Mouse (Mus musculus): Measurements from ENCODE around the gene Insig1.

The Insig1 gene

GRCm38 (mm10) chr5:28066311-28066710, 4.9 kb upstream of the Insig1 start:
- DNase-seq = no peak

GRCm38 (mm10) chr5:28070149-28070827, 875 bp upstream of the Insig1 start:
- DNase-seq = peak; percentile 8

GRCm38 (mm10) chr5:28071456-28072223, 477 bp downstream of the Insig1 start:
- peak; percentile 85 for DNase-seq

- DNase-seq = no peak
Measured at GRCm38 (mm10) chr5:28079431-28079830, 8.3 kb downstream of the Insig1 start.

- no peak for DNase-seq
Measured at GRCm38 (mm10) chr5:28081127-28081526, 10.0 kb downstream of the Insig1 start.

GRCm38 (mm10) chr5:28081822-28082221, 10.7 kb downstream of the Insig1 start:
- DNase-seq = no peak

GRCm38 (mm10) chr5:28082312-28082711, 11.1 kb downstream of the Insig1 start:
- no peak for DNase-seq

- DNase-seq = no peak
Measured at GRCm38 (mm10) chr5:28082796-28083195, 11.6 kb downstream of the Insig1 start.

GRCm38 (mm10) chr5:28084743-28085142, 13.6 kb downstream of the Insig1 start:
- DNase-seq = no peak

GRCm38 (mm10) chr5:28090547-28090946, 19.4 kb downstream of the Insig1 start:
- DNase-seq = no peak

GRCm38 (mm10) chr5:28092327-28092726, 21.2 kb downstream of the Insig1 start:
- no peak for DNase-seq

- peak; percentile 36 for DNase-seq
Measured at GRCm38 (mm10) chr5:28093874-28094273, 22.7 kb downstream of the Insig1 start.

- DNase-seq = no peak
Measured at GRCm38 (mm10) chr5:28094393-28094792, 23.2 kb downstream of the Insig1 start.

- DNase-seq = no peak
Measured at GRCm38 (mm10) chr5:28094846-28095245, 23.7 kb downstream of the Insig1 start.

- DNase-seq = no peak
Measured at GRCm38 (mm10) chr5:28095671-28096070, 24.5 kb downstream of the Insig1 start.

- DNase-seq = no peak
Measured at GRCm38 (mm10) chr5:28106966-28107365, 35.8 kb downstream of the Insig1 start.

- DNase-seq = no peak
Measured at GRCm38 (mm10) chr5:28107974-28108373, 36.8 kb downstream of the Insig1 start.

GRCm38 (mm10) chr5:28110881-28111280, 39.7 kb downstream of the Insig1 start:
- DNase-seq = no peak

GRCm38 (mm10) chr5:28117251-28117880, 46.2 kb downstream of the Insig1 start:
- no peak for DNase-seq

- DNase-seq = no peak
Measured at GRCm38 (mm10) chr5:28117882-28118530, 46.8 kb downstream of the Insig1 start.

GRCm38 (mm10) chr5:28118531-28118925, 47.4 kb downstream of the Insig1 start:
- no peak for DNase-seq

GRCm38 (mm10) chr5:28119576-28119975, 48.4 kb downstream of the Insig1 start:
- DNase-seq = no peak

All from right cerebral cortex, postnatal 25 days (tissue).